Mouse (Mus musculus): ENCODE measurements around the gene Brdt.

- TF ChIP-seq CTCF (IDR thresholded peaks at IDR 0.05; ENCODE audit: control insufficient read depth, insufficient read depth, insufficient replicate concordance, low read depth, low read length): no peak
- TF ChIP-seq POLR2A (IDR thresholded peaks at IDR 0.05; ENCODE audit: control insufficient read depth, low read depth, low read length): no peak
Observed at GRCm38 (mm10) chr5:107410305-107410704, 79.3 kb downstream of the Brdt start.

Measured in testis, adult 2 months (tissue).